Mouse (Mus musculus) NIH3T3 (cell line): ENCODE measurements at regions not wholly inside any gene's neighbourhood (a gene's known extent, or its start where the extent isn't known, plus 50 kb on each side); places are given as distances from the start of the nearest gene placed in this dataset.

Experiments used
- DNase-seq: peaks from one replicate; pipeline ENCODE4 v3.0.0-alpha.2; 2012; ENCODE audit warnings: low read depth

GRCm38 (mm10) chr5:75248279-75248678, 96.2 kb downstream of the Pdgfra start:
- no peak for DNase-seq

GRCm38 (mm10) chr5:75249671-75250070, 97.6 kb downstream of the Pdgfra start:
- DNase-seq = peak; percentile 69

GRCm38 (mm10) chr5:75253349-75253748, 101.3 kb downstream of the Pdgfra start:
- no peak for DNase-seq

- no peak for DNase-seq
These were observed 101.7 kb downstream of the Pdgfra start for GRCm38 (mm10) chr5:75253830-75254229.

GRCm38 (mm10) chr5:75256186-75256585, 104.1 kb downstream of the Pdgfra start:
- no peak for DNase-seq

- peak; percentile 25 for DNase-seq
These were observed 105.0 kb downstream of the Pdgfra start for GRCm38 (mm10) chr5:75257067-75257466.

GRCm38 (mm10) chr5:75260247-75260646, 108.2 kb downstream of the Pdgfra start:
- no peak for DNase-seq

- no peak for DNase-seq
These were observed 114.1 kb downstream of the Pdgfra start for GRCm38 (mm10) chr5:75266111-75266676.

- no peak for DNase-seq
These were observed 114.8 kb downstream of the Pdgfra start for GRCm38 (mm10) chr5:75266871-75267270.

GRCm38 (mm10) chr5:75267766-75268165, 115.7 kb downstream of the Pdgfra start:
- no peak for DNase-seq

GRCm38 (mm10) chr5:75278041-75278440, 125.9 kb downstream of the Pdgfra start:
- peak; percentile 9 for DNase-seq

- DNase-seq = no peak
These were observed 127.6 kb downstream of the Pdgfra start for GRCm38 (mm10) chr5:75279561-75280171.

GRCm38 (mm10) chr5:75280698-75281097, 128.6 kb downstream of the Pdgfra start:
- no peak for DNase-seq

- no peak for DNase-seq
These were observed 129.4 kb downstream of the Pdgfra start for GRCm38 (mm10) chr5:75281510-75281909.

- DNase-seq = no peak
These were observed 130.5 kb downstream of the Pdgfra start for GRCm38 (mm10) chr5:75282617-75283016.

GRCm38 (mm10) chr5:75283841-75284240, 131.7 kb downstream of the Pdgfra start:
- no peak for DNase-seq

- no peak for DNase-seq
These were observed 133.9 kb downstream of the Pdgfra start for GRCm38 (mm10) chr5:75285950-75286349.

- DNase-seq = no peak
These were observed 143.6 kb downstream of the Pdgfra start for GRCm38 (mm10) chr5:75295676-75296075.

- DNase-seq = no peak
These were observed 160.8 kb downstream of the Pdgfra start for GRCm38 (mm10) chr5:75312897-75313296.

- peak; percentile 45 for DNase-seq
These were observed 163.9 kb downstream of the Pdgfra start for GRCm38 (mm10) chr5:75315956-75316355.

GRCm38 (mm10) chr5:75320536-75320935, 168.4 kb downstream of the Pdgfra start:
- DNase-seq = no peak

- no peak for DNase-seq
These were observed 182.0 kb downstream of the Pdgfra start for GRCm38 (mm10) chr5:75334050-75334449.

GRCm38 (mm10) chr5:75336454-75336853, 184.4 kb downstream of the Pdgfra start:
- DNase-seq = no peak

- no peak for DNase-seq
These were observed 186.3 kb downstream of the Pdgfra start for GRCm38 (mm10) chr5:75338439-75338838.
